In genomic region chr3:148918425-148918824, GRCm38 (mm10) we compare ENCODE assay signal across 11 mouse cellular contexts.
DNase-seq lines count a peak whose midpoint lies in the region; ATAC-seq lines count a peak whose summit lies in the region.
"Had no signal": no experiment of that assay in that cellular context is flagged by ENCODE, and none has a peak within 500 bp of the region (broad histone marks: within the 10 kb centered on the region; RNA-seq: fewer than 3 reads in every experiment).

No protein-coding gene starts in this region.

- H3K4me2 ChIP-seq in kidney, embryonic 14.5 days (replicated peaks; ENCODE audit: low read depth, low read length) = no peak overlapping the region

- H3K4me1 ChIP-seq in kidney, embryonic 14.5 days (ENCODE audit: control insufficient read depth, insufficient read depth, low read length) = peaks cover 30% of the 10 kb centered on the region
- H3K4me1 ChIP-seq in midbrain, embryonic 10.5 days = peaks cover 57% of the 10 kb centered on the region

- H3K27ac ChIP-seq in kidney, embryonic 14.5 days (ENCODE audit: low read depth, low read length) = no peak overlapping the region
- no peak overlapping the region for H3K27ac ChIP-seq in midbrain, embryonic 10.5 days (replicated peaks)
- H3K27ac ChIP-seq: hindbrain, embryonic 10.5 days had no signal

- H3K36me3 ChIP-seq in kidney, embryonic 14.5 days (ENCODE audit: control insufficient read depth, insufficient read depth, low read length) = no peaks in the 10 kb centered on the region
- H3K36me3 ChIP-seq in midbrain, embryonic 10.5 days = peaks cover 15% of the 10 kb centered on the region; the same call in 1 of the 2 replicates

- peak; percentile 65; the same call in 1 of the 2 replicates for ATAC-seq in kidney, embryonic 14.5 days (ENCODE audit: low FRiP score, low TSS enrichment)
- peak; percentile 92 for ATAC-seq in granulocyte monocyte progenitor cell, adult 5-6 weeks (replicated peaks; ENCODE audit: poor library complexity, severe bottlenecking)
- ATAC-seq in megakaryocyte, adult 5-6 weeks (ENCODE audit: poor library complexity, severe bottlenecking) = peak; percentile 86

- no peak for DNase-seq in kidney, adult 8-10 months
- peak; percentile 89 for DNase-seq in 416B (ENCODE audit: low read depth)
- DNase-seq in embryo, embryonic 10.5 days (ENCODE audit: low spot score) = no peak
- DNase-seq in midbrain, embryonic 10.5 days (ENCODE audit: low spot score) = no peak
- DNase-seq in retina, embryonic 14.5 days (ENCODE audit: low spot score) = no peak
- DNase-seq: adrenal gland, adult 2 months; lung, postnatal 10 days had no signal

- no peak overlapping the region for H3K4me3 ChIP-seq in kidney, embryonic 14.5 days (ENCODE audit: low read length)
- H3K4me3 ChIP-seq in midbrain, embryonic 10.5 days = no peak overlapping the region
- H3K4me3 ChIP-seq: hindbrain, embryonic 10.5 days had no signal

- H3K27me3 ChIP-seq in kidney, embryonic 14.5 days (ENCODE audit: control insufficient read depth, insufficient read depth, low read length) = no peaks in the 10 kb centered on the region
- no peaks in the 10 kb centered on the region for H3K27me3 ChIP-seq in midbrain, embryonic 10.5 days (ENCODE audit: low read depth, poor library complexity, severe bottlenecking)

- no peak overlapping the region for H3K9ac ChIP-seq in kidney, embryonic 14.5 days (ENCODE audit: low read depth, low read length)

- H3K9me3 ChIP-seq in kidney, embryonic 14.5 days (ENCODE audit: control insufficient read depth, low read length) = no peaks in the 10 kb centered on the region
- H3K9me3 ChIP-seq in midbrain, embryonic 10.5 days (replicated peaks) = no peaks in the 10 kb centered on the region
- H3K9me3 ChIP-seq: hindbrain, embryonic 10.5 days had no signal

- 61% methylated on average over 5 of the region's 5 CpGs for WGBS in kidney, embryonic 14.5 days
- 86% methylated on average over 5 of the region's 5 CpGs for WGBS in midbrain, embryonic 10.5 days
